Mouse (Mus musculus) 3T3-L1 (cell line): ENCODE data around the gene Akap6.
A peak's percentile ranks its signal among the peaks of the same experiment; 100 is the strongest.

Experiments used
- DNase-seq: peaks from one replicate; pipeline ENCODE4 v3.0.0-alpha.2; 2015; ENCODE audit warnings: low read depth, low spot score

Gene Akap6

GRCm38 (mm10) chr12:52847830-52848518 lies 148.8 kb downstream of the Akap6 start:
- no peak for DNase-seq

GRCm38 (mm10) chr12:52848519-52848855 lies 149.3 kb downstream of the Akap6 start:
- no peak for DNase-seq

- DNase-seq = no peak
Observed at GRCm38 (mm10) chr12:52849297-52849696, 150.1 kb downstream of the Akap6 start.

GRCm38 (mm10) chr12:52850332-52851036 lies 151.3 kb downstream of the Akap6 start:
- no peak for DNase-seq

- no peak for DNase-seq
Observed at GRCm38 (mm10) chr12:52851221-52851620, 152.0 kb downstream of the Akap6 start.

GRCm38 (mm10) chr12:52854236-52854679 lies 155.1 kb downstream of the Akap6 start:
- DNase-seq = no peak

GRCm38 (mm10) chr12:52856104-52856503 lies 156.9 kb downstream of the Akap6 start:
- no peak for DNase-seq

GRCm38 (mm10) chr12:52857306-52857705 lies 158.1 kb downstream of the Akap6 start:
- DNase-seq = no peak

- DNase-seq = no peak
Observed at GRCm38 (mm10) chr12:52861922-52862321, 162.7 kb downstream of the Akap6 start.

- peak; percentile 87 for DNase-seq
Observed at GRCm38 (mm10) chr12:52868000-52868624, 168.9 kb downstream of the Akap6 start.

- DNase-seq = no peak
Observed at GRCm38 (mm10) chr12:52871604-52872003, 172.4 kb downstream of the Akap6 start.

GRCm38 (mm10) chr12:52874332-52874923 lies 175.2 kb downstream of the Akap6 start:
- DNase-seq = no peak

GRCm38 (mm10) chr12:52876065-52876464 lies 176.9 kb downstream of the Akap6 start:
- no peak for DNase-seq

- no peak for DNase-seq
Observed at GRCm38 (mm10) chr12:52876978-52877769, 178.0 kb downstream of the Akap6 start.

GRCm38 (mm10) chr12:52879324-52879723 lies 180.1 kb downstream of the Akap6 start:
- no peak for DNase-seq

GRCm38 (mm10) chr12:52892519-52892918 lies 193.3 kb downstream of the Akap6 start:
- DNase-seq = no peak

GRCm38 (mm10) chr12:52893656-52894405 lies 194.6 kb downstream of the Akap6 start:
- DNase-seq = peak; percentile 6

GRCm38 (mm10) chr12:52895672-52896460 lies 196.7 kb downstream of the Akap6 start:
- peak; percentile 92 for DNase-seq

GRCm38 (mm10) chr12:52896785-52897184 lies 197.6 kb downstream of the Akap6 start:
- DNase-seq = no peak

- DNase-seq = no peak
Observed at GRCm38 (mm10) chr12:52898130-52898529, 198.9 kb downstream of the Akap6 start.
